Mouse (Mus musculus): ENCODE measurements at regions not wholly inside any gene's neighbourhood (a gene's known extent, or its start where the extent isn't known, plus 50 kb on each side); places are given as distances from the start of the nearest gene placed in this dataset.

DNA sequence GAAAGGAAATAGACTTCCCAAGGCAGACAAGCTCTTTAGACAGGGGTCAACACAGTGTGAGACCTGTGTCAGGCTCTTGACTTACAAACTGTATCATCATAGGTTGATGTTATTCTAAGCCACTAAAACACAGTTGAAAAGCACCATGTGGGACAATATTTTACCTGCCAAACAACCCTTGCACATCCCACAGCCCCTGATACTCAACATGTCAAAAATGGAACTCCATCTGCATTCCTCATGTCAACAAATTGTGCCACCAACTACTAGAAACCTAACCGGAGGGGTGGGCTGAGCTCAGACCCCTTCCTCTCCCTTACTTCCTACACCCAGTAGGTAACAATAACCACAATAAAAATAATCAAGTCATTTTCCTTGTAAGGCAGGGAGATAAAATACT, 667.8 kb upstream of the 4930444P10Rik start:
- TF ChIP-seq CTCF (IDR thresholded peaks at IDR 0.05; ENCODE audit: borderline replicate concordance, insufficient read depth, low read length) (no peak), POLR2A (IDR thresholded peaks at IDR 0.05; ENCODE audit: low read depth, low read length) (no peak)
